Mouse (Mus musculus) small intestine, adult 2 months (tissue): ENCODE measurements at regions not wholly inside any gene's neighbourhood (a gene's known extent, or its start where the extent isn't known, plus 50 kb on each side); places are given as distances from the start of the nearest gene placed in this dataset.

Source experiments
- CTCF ChIP-seq: fragments of 200-500 bp; IDR thresholded peaks from 2 replicates; pipeline ENCODE4 v1.5.1; 2012; ENCODE audit warnings: low read depth, mild to moderate bottlenecking, control low read depth, inconsistent platforms, low read length, moderate library complexity, mixed read lengths; ENCODE audit not compliant: insufficient replicate concordance, insufficient read length; ENCODE audit errors: extremely low read depth
- POLR2A ChIP-seq: fragments of 200-500 bp; IDR thresholded peaks from 2 replicates; pipeline ENCODE4 v1.6.1; 2012; ENCODE audit warnings: low read depth, mild to moderate bottlenecking, control low read depth, inconsistent platforms, low read length, moderate library complexity

DNA sequence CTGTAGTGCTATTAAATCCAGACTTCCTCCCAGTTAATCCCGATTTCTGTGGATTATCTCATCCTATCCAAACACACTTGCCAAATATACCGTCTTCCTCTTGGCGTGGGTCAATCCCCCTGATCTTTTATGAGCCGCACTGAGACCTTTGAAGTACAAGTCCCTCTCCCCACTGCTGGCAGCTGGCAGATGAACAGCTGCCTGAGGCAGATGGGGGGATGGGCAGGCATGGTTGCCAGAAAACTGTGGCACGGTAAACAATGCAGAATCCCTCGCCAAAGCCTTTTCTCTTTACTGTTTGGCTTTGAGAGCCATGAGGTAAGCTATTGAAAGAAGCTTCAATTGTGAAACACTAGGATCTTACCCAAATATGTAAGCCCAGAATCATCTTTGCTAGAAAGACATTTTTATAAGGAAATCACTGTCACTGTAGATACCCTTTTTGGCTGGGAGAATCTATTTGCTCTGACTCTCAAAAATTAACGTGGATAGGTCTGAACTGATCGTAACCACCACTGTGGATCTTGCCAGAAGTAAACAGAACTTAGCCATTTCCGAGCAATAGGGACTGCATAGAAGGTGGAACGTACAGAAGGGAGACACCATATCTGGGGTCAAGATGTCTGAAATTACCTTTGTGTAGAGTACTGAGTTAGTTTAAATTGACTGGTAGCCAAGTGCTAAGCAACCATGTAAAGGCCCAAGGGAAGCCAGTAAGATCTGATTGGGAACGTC is 221.5 kb downstream of the Ahr start:
- TF ChIP-seq POLR2A (no peak), CTCF (no peak)
